Comparison of ENCODE assay signal across 24 mouse cellular contexts in genomic region chr6:37003235-37003634, GRCm38 (mm10).
DNase-seq lines count a peak whose midpoint lies in the region; ATAC-seq and TF ChIP-seq lines count a peak whose summit lies in the region.
"Had no signal": no experiment of that assay in that cellular context is flagged by ENCODE, and none has a peak within 500 bp of the region (broad histone marks: within the 10 kb centered on the region; RNA-seq: fewer than 3 reads in every experiment).

No protein-coding gene starts in this region.

- no peak overlapping the region for H3K9ac ChIP-seq in hindbrain, embryonic 13.5 days
- no peak overlapping the region for H3K9ac ChIP-seq in hindbrain, embryonic 14.5 days
- no peak overlapping the region for H3K9ac ChIP-seq in midbrain, postnatal 0 days (replicated peaks; ENCODE audit: low read length, poor library complexity, severe bottlenecking)
- no peak overlapping the region for H3K9ac ChIP-seq in midbrain, embryonic 14.5 days (replicated peaks; ENCODE audit: low read length)
- no peak overlapping the region for H3K9ac ChIP-seq in neural tube, embryonic 14.5 days (replicated peaks; ENCODE audit: low read depth, low read length)
- H3K9ac ChIP-seq: embryonic facial prominence, embryonic 12.5 days; embryonic facial prominence, embryonic 15.5 days; forebrain, embryonic 12.5 days; forebrain, embryonic 15.5 days; hindbrain, embryonic 12.5 days had no signal

- no peaks in the 10 kb centered on the region for H3K27me3 ChIP-seq in hindbrain, embryonic 13.5 days
- no peaks in the 10 kb centered on the region for H3K27me3 ChIP-seq in hindbrain, embryonic 14.5 days (ENCODE audit: control insufficient read depth, insufficient read depth, low read length)
- no peaks in the 10 kb centered on the region for H3K27me3 ChIP-seq in midbrain, postnatal 0 days (ENCODE audit: insufficient read depth, low read length)
- H3K27me3 ChIP-seq in midbrain, embryonic 14.5 days (ENCODE audit: control insufficient read depth, insufficient read depth, low read length), result no peaks in the 10 kb centered on the region
- no peaks in the 10 kb centered on the region for H3K27me3 ChIP-seq in neural tube, embryonic 14.5 days (ENCODE audit: control insufficient read depth, insufficient read depth, low read length)
- H3K27me3 ChIP-seq: CH12.LX; embryonic facial prominence, embryonic 12.5 days; embryonic facial prominence, embryonic 15.5 days; forebrain, embryonic 12.5 days; forebrain, embryonic 15.5 days; hindbrain, embryonic 12.5 days had no signal

- H3K36me3 ChIP-seq in hindbrain, embryonic 13.5 days, result peaks cover 8% of the 10 kb centered on the region
- no peaks in the 10 kb centered on the region; the same call in 1 of the 2 replicates for H3K36me3 ChIP-seq in hindbrain, embryonic 14.5 days (replicated peaks; ENCODE audit: control insufficient read depth, insufficient read depth)
- H3K36me3 ChIP-seq in midbrain, postnatal 0 days (ENCODE audit: insufficient read depth, low read length), result no peaks in the 10 kb centered on the region
- 0 out of 2 replicates have a peak, but pooled peaks cover 4% of the 10 kb centered on the region for H3K36me3 ChIP-seq in midbrain, embryonic 14.5 days (ENCODE audit: control insufficient read depth, insufficient read depth, low read length)
- H3K36me3 ChIP-seq in neural tube, embryonic 14.5 days (ENCODE audit: control insufficient read depth, insufficient read depth, low read length), result no peaks in the 10 kb centered on the region
- H3K36me3 ChIP-seq: embryonic facial prominence, embryonic 12.5 days; embryonic facial prominence, embryonic 15.5 days; forebrain, embryonic 12.5 days; forebrain, embryonic 15.5 days; G1E; hindbrain, embryonic 12.5 days had no signal

- 69% methylated on average over 5 of the region's 5 CpGs for WGBS in hindbrain, embryonic 13.5 days
- 68% methylated on average over 5 of the region's 5 CpGs for WGBS in hindbrain, embryonic 14.5 days
- 79% methylated on average over 5 of the region's 5 CpGs for WGBS in midbrain, postnatal 0 days
- 84% methylated on average over 5 of the region's 5 CpGs for WGBS in midbrain, embryonic 14.5 days
- 46% methylated on average over 5 of the region's 5 CpGs for WGBS in neural tube, embryonic 14.5 days

- peak overlapping the region; percentile 30; the same call in 1 of the 2 replicates for H3K27ac ChIP-seq in hindbrain, embryonic 13.5 days
- H3K27ac ChIP-seq in hindbrain, embryonic 14.5 days, result no peak overlapping the region
- no peak overlapping the region for H3K27ac ChIP-seq in midbrain, postnatal 0 days (ENCODE audit: low read depth, low read length)
- no peak overlapping the region for H3K27ac ChIP-seq in midbrain, embryonic 14.5 days (replicated peaks; ENCODE audit: low read depth, low read length)
- H3K27ac ChIP-seq in neural tube, embryonic 14.5 days (ENCODE audit: low read depth, low read length), result peak overlapping the region; percentile 36; the same call in 1 of the 2 replicates
- H3K27ac ChIP-seq: embryonic facial prominence, embryonic 12.5 days; embryonic facial prominence, embryonic 15.5 days; forebrain, embryonic 12.5 days; forebrain, embryonic 15.5 days; heart, adult 2 months; hindbrain, embryonic 12.5 days had no signal

- no peaks in the 10 kb centered on the region for H3K4me1 ChIP-seq in hindbrain, embryonic 13.5 days (replicated peaks)
- no peaks in the 10 kb centered on the region for H3K4me1 ChIP-seq in hindbrain, embryonic 14.5 days (replicated peaks; ENCODE audit: control insufficient read depth, insufficient read depth, low read length)
- no peaks in the 10 kb centered on the region for H3K4me1 ChIP-seq in midbrain, postnatal 0 days (ENCODE audit: insufficient read depth, low read length)
- no peaks in the 10 kb centered on the region for H3K4me1 ChIP-seq in midbrain, embryonic 14.5 days (ENCODE audit: control insufficient read depth, insufficient read depth, low read length)
- no peaks in the 10 kb centered on the region for H3K4me1 ChIP-seq in neural tube, embryonic 14.5 days (ENCODE audit: control insufficient read depth, insufficient read depth, low read length)
- H3K4me1 ChIP-seq: embryonic facial prominence, embryonic 12.5 days; embryonic facial prominence, embryonic 15.5 days; hindbrain, embryonic 12.5 days had no signal

- H3K4me2 ChIP-seq in hindbrain, embryonic 13.5 days, result no peak overlapping the region
- H3K4me2 ChIP-seq in hindbrain, embryonic 14.5 days (replicated peaks), result no peak overlapping the region
- H3K4me2 ChIP-seq in midbrain, postnatal 0 days (ENCODE audit: low read depth, low read length, poor library complexity, severe bottlenecking), result no peak overlapping the region
- no peak overlapping the region for H3K4me2 ChIP-seq in midbrain, embryonic 14.5 days (ENCODE audit: low read length)
- H3K4me2 ChIP-seq in neural tube, embryonic 14.5 days (ENCODE audit: low read depth, low read length), result no peak overlapping the region
- H3K4me2 ChIP-seq: embryonic facial prominence, embryonic 12.5 days; embryonic facial prominence, embryonic 15.5 days; forebrain, embryonic 12.5 days; forebrain, embryonic 15.5 days; heart, embryonic 11.5 days; hindbrain, embryonic 12.5 days had no signal

- H3K4me3 ChIP-seq in hindbrain, embryonic 13.5 days, result no peak overlapping the region
- no peak overlapping the region for H3K4me3 ChIP-seq in hindbrain, embryonic 14.5 days (replicated peaks; ENCODE audit: low read length)
- no peak overlapping the region for H3K4me3 ChIP-seq in midbrain, postnatal 0 days (ENCODE audit: low read depth, low read length)
- no peak overlapping the region for H3K4me3 ChIP-seq in midbrain, embryonic 14.5 days (replicated peaks; ENCODE audit: low read depth, low read length)
- H3K4me3 ChIP-seq in neural tube, embryonic 14.5 days (ENCODE audit: low read depth, low read length), result no peak overlapping the region
- H3K4me3 ChIP-seq: embryonic facial prominence, embryonic 12.5 days; embryonic facial prominence, embryonic 15.5 days; forebrain, embryonic 12.5 days; forebrain, embryonic 15.5 days; heart, adult 2 months; hindbrain, embryonic 12.5 days had no signal

- no peak for DNase-seq in hindbrain, embryonic 14.5 days (ENCODE audit: low spot score)
- peak; percentile 30 for DNase-seq in midbrain, postnatal 0 days (ENCODE audit: low spot score)
- no peak for DNase-seq in midbrain, embryonic 14.5 days
- no peak for DNase-seq in left cerebral cortex, postnatal 25 days (ENCODE audit: low spot score in 2 of 2)
- DNase-seq: adrenal gland, postnatal 14 days; B cell, adult 2 months; cerebellum, adult 11 months; cerebellum, adult 2 months; cerebellum, adult 9-11 months; cerebellum, postnatal 25 days; gastrocnemius, postnatal 25 days; heart, adult 2 months had no signal

- no peak for ATAC-seq in hindbrain, embryonic 13.5 days (ENCODE audit: low FRiP score)
- ATAC-seq in hindbrain, embryonic 14.5 days (ENCODE audit: low FRiP score), result no peak
- ATAC-seq in midbrain, postnatal 0 days (ENCODE audit: low FRiP score), result no peak
- ATAC-seq in midbrain, embryonic 14.5 days (ENCODE audit: low FRiP score, low TSS enrichment), result no peak
- peak; percentile 63; the same call in 1 of the 2 replicates for ATAC-seq in neural tube, embryonic 14.5 days (ENCODE audit: low read depth)
- ATAC-seq: forebrain, embryonic 15.5 days; intestine, embryonic 16.5 days; Patski had no signal

- intact Hi-C loops in left cerebral cortex, postnatal 25 days (cut with DNase I), result no loop called here

- TF ChIP-seq CTCF in midbrain, postnatal 0 days (IDR thresholded peaks at IDR 0.05), result no peak

- H3K9me3 ChIP-seq in hindbrain, embryonic 13.5 days, result no peaks in the 10 kb centered on the region
- H3K9me3 ChIP-seq in hindbrain, embryonic 14.5 days (ENCODE audit: control insufficient read depth, low read length), result no peaks in the 10 kb centered on the region
- no peaks in the 10 kb centered on the region for H3K9me3 ChIP-seq in midbrain, postnatal 0 days (ENCODE audit: low read length)
- H3K9me3 ChIP-seq in midbrain, embryonic 14.5 days (ENCODE audit: control insufficient read depth, low read length), result no peaks in the 10 kb centered on the region
- H3K9me3 ChIP-seq in neural tube, embryonic 14.5 days (ENCODE audit: control insufficient read depth, low read length), result no peaks in the 10 kb centered on the region
- H3K9me3 ChIP-seq: embryonic facial prominence, embryonic 12.5 days; embryonic facial prominence, embryonic 15.5 days; forebrain, embryonic 12.5 days; forebrain, embryonic 15.5 days; G1E; hindbrain, embryonic 12.5 days had no signal

Comparison
In these comparisons a context has a peak if more than half of its experiments do, and no peak if none do; other contexts are left out.
1. H3K27ac ChIP-seq: peak in hindbrain, embryonic 13.5 days (single experiment) and neural tube, embryonic 14.5 days (single experiment); none in hindbrain, embryonic 14.5 days (single experiment), midbrain, postnatal 0 days (single experiment) and midbrain, embryonic 14.5 days (single experiment).